16 mouse cellular contexts compared by ENCODE assay signal in the genomic region with DNA sequence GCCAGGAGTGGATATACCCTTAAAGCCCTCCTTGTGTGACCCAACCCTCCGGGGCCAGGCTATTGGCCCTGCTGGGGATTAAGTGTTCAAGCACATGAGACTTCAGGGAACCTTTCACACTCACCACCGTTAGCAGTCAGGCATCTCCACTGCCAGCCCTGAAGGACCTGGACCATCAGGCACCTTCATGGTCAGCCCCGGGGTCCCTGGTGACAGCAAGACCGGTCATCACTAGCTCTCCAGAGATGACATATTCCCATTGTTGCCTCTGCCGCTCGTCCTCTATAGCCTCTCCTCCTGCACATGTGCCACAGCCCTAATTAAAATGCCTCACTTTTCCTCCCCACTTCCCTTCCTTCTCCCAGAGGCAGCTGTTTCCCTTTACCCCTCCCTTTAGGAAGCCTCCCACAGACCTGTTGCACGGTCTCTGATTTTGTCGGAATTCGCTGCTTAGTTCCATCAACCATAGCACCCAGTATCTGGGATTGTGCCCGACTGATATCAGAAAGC.
"Had no signal": no experiment of that assay in that cellular context is flagged by ENCODE, and none has a peak within 500 bp of the region (broad histone marks: within the 10 kb centered on the region; RNA-seq: fewer than 3 reads in every experiment).

No protein-coding gene starts in this region.

- H3K9ac ChIP-seq: liver, embryonic 15.5 days; neural tube, embryonic 15.5 days had no signal

- H3K9me3 ChIP-seq: limb, embryonic 10.5 days; liver, embryonic 15.5 days; midbrain, embryonic 10.5 days; neural tube, embryonic 15.5 days had no signal

- H3K36me3 ChIP-seq: limb, embryonic 10.5 days; liver, embryonic 15.5 days; midbrain, embryonic 10.5 days; neural tube, embryonic 15.5 days had no signal

- H3K27me3 ChIP-seq: liver, embryonic 15.5 days; neural tube, embryonic 15.5 days had no signal

- H3K4me3 ChIP-seq: left cerebral cortex, adult 2 months; limb, embryonic 10.5 days; liver, embryonic 15.5 days; midbrain, embryonic 10.5 days; myocyte; neural tube, embryonic 15.5 days had no signal

- H3K4me2 ChIP-seq: liver, embryonic 11.5 days; liver, embryonic 15.5 days; neural tube, embryonic 15.5 days had no signal

- H3K4me1 ChIP-seq: liver, embryonic 15.5 days had no signal

- H3K27ac ChIP-seq: left cerebral cortex, adult 2 months; limb, embryonic 10.5 days; liver, embryonic 15.5 days; midbrain, embryonic 10.5 days; neural tube, embryonic 15.5 days had no signal

- DNase-seq: kidney, postnatal 25 days; lung, adult 2 months; lung, postnatal 10 days; lung, postnatal 4 days; midbrain, embryonic 14.5 days; right cerebral cortex, postnatal 4 days; spleen, adult 18-20 months; thymus, adult 18-20 months; thymus, postnatal 14 days had no signal
